In the genomic region with DNA sequence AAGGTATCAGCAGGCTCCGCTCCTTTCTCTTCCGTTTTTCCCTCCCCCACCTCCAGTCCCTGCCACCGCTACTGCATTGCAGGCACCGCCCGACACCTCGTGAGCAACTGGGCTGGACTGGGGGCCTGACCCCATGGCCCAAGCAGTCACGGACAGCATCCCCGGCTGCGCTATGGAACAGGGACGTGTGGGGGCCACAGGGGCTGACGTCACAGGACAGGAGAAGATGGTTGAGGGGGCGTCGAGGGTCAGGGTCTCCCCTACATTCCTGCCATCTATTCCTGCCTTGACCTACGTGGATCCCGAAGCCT, we compare ENCODE assay signal across 9 mouse cellular contexts. TPM values are rescaled to one million over a fixed set of nuclear protein-coding genes. Genes with fewer than 3 reads are reported as not detected.
DNase-seq lines count a peak whose midpoint lies in the region; ATAC-seq and TF ChIP-seq lines count a peak whose summit lies in the region.
"Had no signal": no experiment of that assay in that cellular context is flagged by ENCODE, and none has a peak within 500 bp of the region (broad histone marks: within the 10 kb centered on the region; RNA-seq: fewer than 3 reads in every experiment).

No protein-coding gene starts in this region.

- H3K9me3 ChIP-seq in heart, embryonic 14.5 days (ENCODE audit: control insufficient read depth, low read length): no peaks in the 10 kb centered on the region
- no peaks in the 10 kb centered on the region for H3K9me3 ChIP-seq in G1E (replicated peaks)
- no peaks in the 10 kb centered on the region for H3K9me3 ChIP-seq in forebrain, postnatal 0 days (ENCODE audit: low read length)
- H3K9me3 ChIP-seq in liver, embryonic 16.5 days (replicated peaks; ENCODE audit: control insufficient read depth, low read length): no peaks in the 10 kb centered on the region

- WGBS in heart, embryonic 14.5 days: 4% methylated on average over 15 of the region's 15 CpGs
- 5% methylated on average over 15 of the region's 15 CpGs for WGBS in forebrain, postnatal 0 days
- 4% methylated on average over 15 of the region's 15 CpGs for WGBS in liver, embryonic 16.5 days (ENCODE audit: insufficient replicate concordance)

- H3K36me3 ChIP-seq in heart, embryonic 14.5 days (ENCODE audit: control insufficient read depth, insufficient read depth, low read length): peaks cover 4% of the 10 kb centered on the region; the same call in 1 of the 2 replicates
- peaks cover 7% of the 10 kb centered on the region for H3K36me3 ChIP-seq in G1E (replicated peaks)
- 0 out of 2 replicates have a peak, but pooled peaks cover 19% of the 10 kb centered on the region for H3K36me3 ChIP-seq in forebrain, postnatal 0 days (ENCODE audit: insufficient read depth)
- no peaks in the 10 kb centered on the region for H3K36me3 ChIP-seq in liver, embryonic 16.5 days (ENCODE audit: control insufficient read depth, insufficient read depth)

- H3K4me1 ChIP-seq in heart, embryonic 14.5 days (ENCODE audit: control insufficient read depth in 2 of 2, insufficient read depth in 2 of 2, low read length in 2 of 2): peaks cover 15 to 20% of the 10 kb centered on the region in 2 experiments
- H3K4me1 ChIP-seq in G1E (ENCODE audit: insufficient read depth, low read depth, low read length): peaks cover 34% of the 10 kb centered on the region
- peaks cover 10% of the 10 kb centered on the region for H3K4me1 ChIP-seq in forebrain, postnatal 0 days (ENCODE audit: insufficient read depth)
- H3K4me1 ChIP-seq in liver, embryonic 16.5 days (ENCODE audit: control insufficient read depth, low read depth, low read length): peaks cover 21% of the 10 kb centered on the region

- ATAC-seq in heart, embryonic 14.5 days (ENCODE audit: insufficient number of reproducible peaks, insufficient read depth, low FRiP score, low read depth): no peak
- no peak for ATAC-seq in G1E (ENCODE audit: extremely low read depth, insufficient number of reproducible peaks, low FRiP score, poor library complexity, severe bottlenecking)
- ATAC-seq in forebrain, postnatal 0 days: no peak
- no peak for ATAC-seq in liver, embryonic 16.5 days (ENCODE audit: low read depth)
- no peak for ATAC-seq in megakaryocyte progenitor cell, adult 5-6 weeks (replicated peaks; ENCODE audit: poor library complexity)

- H3K9ac ChIP-seq in heart, embryonic 14.5 days (ENCODE audit: low read length): peak overlapping the region; percentile 55; the same call in 1 of the 2 replicates
- H3K9ac ChIP-seq in forebrain, postnatal 0 days: peak overlapping the region; percentile 83
- H3K9ac ChIP-seq in liver, embryonic 16.5 days (ENCODE audit: low read depth, low read length): no peak overlapping the region

- H3K27me3 ChIP-seq in heart, embryonic 14.5 days (ENCODE audit: control insufficient read depth, insufficient read depth, low read length): peaks cover 61% of the 10 kb centered on the region
- H3K27me3 ChIP-seq in G1E (ENCODE audit: insufficient read depth, low read length): peaks cover 31% of the 10 kb centered on the region
- peaks cover 22% of the 10 kb centered on the region for H3K27me3 ChIP-seq in forebrain, postnatal 0 days (ENCODE audit: insufficient read depth, low read length)
- peaks cover 72% of the 10 kb centered on the region for H3K27me3 ChIP-seq in liver, embryonic 16.5 days (ENCODE audit: control insufficient read depth, insufficient read depth, low read depth, low read length)

- no peak for TF ChIP-seq CTCF in G1E (IDR thresholded peaks at IDR 0.05; ENCODE audit: low read depth, low read length)
- TF ChIP-seq CTCF in forebrain, postnatal 0 days (IDR thresholded peaks at IDR 0.05; ENCODE audit: low read depth): no peak

- peak overlapping the region; percentile 89 for H3K4me2 ChIP-seq in heart, embryonic 14.5 days (ENCODE audit: low read length)
- H3K4me2 ChIP-seq in forebrain, postnatal 0 days (ENCODE audit: low read depth): peak overlapping the region; percentile 87
- peak overlapping the region; percentile 79 for H3K4me2 ChIP-seq in liver, embryonic 16.5 days (ENCODE audit: low read depth, low read length)

- intact Hi-C loops in heart, postnatal 36 days (cut with DNase I): no loop called here

- H3K27ac ChIP-seq in heart, embryonic 14.5 days (replicated peaks in 1 of 2; ENCODE audit: control insufficient read depth in 1 of 2, insufficient read depth in 1 of 2, low read depth in 2 of 2, low read length in 2 of 2): no peak overlapping the region
- H3K27ac ChIP-seq in forebrain, postnatal 0 days (ENCODE audit: low read depth, low read length): peak overlapping the region; percentile 62
- no peak overlapping the region for H3K27ac ChIP-seq in liver, embryonic 16.5 days (ENCODE audit: low read length)

- DNase-seq in heart, postnatal 36 days: no peak
- DNase-seq in G1E (ENCODE audit: low spot score): no peak
- peak; percentile 37 for DNase-seq in forebrain, postnatal 0 days
- DNase-seq in adrenal gland, postnatal 36 days: no peak
- DNase-seq in frontal cortex, postnatal 10 days (ENCODE audit: low spot score in 2 of 2): no peak

- H3K4me3 ChIP-seq in heart, embryonic 14.5 days (ENCODE audit: control insufficient read depth in 1 of 2, insufficient read depth in 1 of 2, low read depth in 1 of 2, low read length in 2 of 2): peak overlapping the region; percentile 51 to 54
- H3K4me3 ChIP-seq in G1E (ENCODE audit: low read depth, low read length): 0 out of 2 replicates have a peak overlapping the region, but pooled peaks have one; percentile 18
- H3K4me3 ChIP-seq in forebrain, postnatal 0 days (ENCODE audit: low read depth, low read length): peak overlapping the region; percentile 72
- H3K4me3 ChIP-seq in liver, embryonic 16.5 days (ENCODE audit: low read depth, low read length): peak overlapping the region; percentile 56

RNA-seq across cellular contexts. Expression of gene Tmem151a, which starts 0.5 kb away (rescaled TPM):
- polyA plus RNA-seq in heart, embryonic 14.5 days (2014; fragmentation: Nextera tagmentation; extraction: Ambion mirVana): 3.7 and 3.9 TPM in 2 replicates
- 1 to 10 TPM; 1.7 to 2.8 TPM for total RNA-seq in heart, postnatal 36 days (2021)
- total RNA-seq in G1E (2014; fragmentation: Nextera tagmentation): not detected in 2 replicates
- 0.06 and 0.16 TPM in 2 replicates for total RNA-seq in G1E (2017)
- not detected in 2 replicates for polyA plus RNA-seq in G1E (2012)
- total RNA-seq in forebrain, postnatal 0 days (2014; rRNA removed): 22.6 and 37.0 TPM in 2 replicates
- polyA plus RNA-seq in forebrain, postnatal 0 days (2015; fragmentation: Nextera tagmentation; extraction: Ambion mirVana): 40.6 and 46.2 TPM in 2 replicates
- 0.33 and 0.52 TPM in 2 replicates for polyA plus RNA-seq in liver, embryonic 16.5 days (2015; fragmentation: Nextera tagmentation; extraction: Ambion mirVana)
- total RNA-seq in adrenal gland, postnatal 36 days (2021): 1 to 10 TPM; 1.7 TPM
- total RNA-seq in megakaryocyte progenitor cell, adult 5-6 weeks (2015): 0.02 TPM in 1 of 2 replicates, not detected in the other
- total RNA-seq in megakaryocyte progenitor cell, adult 5-6 weeks (2017): not detected in 2 replicates
- total RNA-seq: common myeloid progenitor, adult 5-6 weeks had no signal

RNA-seq across cellular contexts. Expression of gene Yif1a, which starts 3.5 kb away (rescaled TPM):
- 112 and 122 TPM in 2 replicates for polyA plus RNA-seq in heart, embryonic 14.5 days (2014; fragmentation: Nextera tagmentation; extraction: Ambion mirVana)
- total RNA-seq in heart, postnatal 36 days (2021): 100 to 1,000 TPM in 1 of 2 experiments, 10 to 100 TPM in 1; 89.0 to 102 TPM
- 44.2 and 55.9 TPM in 2 replicates for total RNA-seq in G1E (2014; fragmentation: Nextera tagmentation)
- total RNA-seq in G1E (2017): 12.8 and 19.7 TPM in 2 replicates
- 11.3 and 11.5 TPM in 2 replicates for polyA plus RNA-seq in G1E (2012)
- 44.6 and 54.9 TPM in 2 replicates for total RNA-seq in forebrain, postnatal 0 days (2014; rRNA removed)
- polyA plus RNA-seq in forebrain, postnatal 0 days (2015; fragmentation: Nextera tagmentation; extraction: Ambion mirVana): 50.5 and 59.9 TPM in 2 replicates
- polyA plus RNA-seq in liver, embryonic 16.5 days (2015; fragmentation: Nextera tagmentation; extraction: Ambion mirVana): 51.2 and 53.1 TPM in 2 replicates
- 10 to 100 TPM; 70.6 to 73.8 TPM for total RNA-seq in adrenal gland, postnatal 36 days (2021)
- 44.2 and 45.3 TPM in 2 replicates for total RNA-seq in megakaryocyte progenitor cell, adult 5-6 weeks (2015)
- total RNA-seq in megakaryocyte progenitor cell, adult 5-6 weeks (2017): 9.1 and 12.3 TPM in 2 replicates

RNA-seq across cellular contexts. Expression of gene Cnih2, which starts 13.5 kb away (rescaled TPM):
- polyA plus RNA-seq in heart, embryonic 14.5 days (2014; fragmentation: Nextera tagmentation; extraction: Ambion mirVana): 4.4 and 5.4 TPM in 2 replicates
- under 1 TPM; 0.30 to 0.31 TPM for total RNA-seq in heart, postnatal 36 days (2021)
- 0.53 and 2.1 TPM in 2 replicates for total RNA-seq in G1E (2014; fragmentation: Nextera tagmentation)
- not detected in 2 replicates for total RNA-seq in G1E (2017)
- 1.6 and 1.9 TPM in 2 replicates for polyA plus RNA-seq in G1E (2012)
- total RNA-seq in forebrain, postnatal 0 days (2014; rRNA removed): 567 and 663 TPM in 2 replicates
- polyA plus RNA-seq in forebrain, postnatal 0 days (2015; fragmentation: Nextera tagmentation; extraction: Ambion mirVana): 563 and 604 TPM in 2 replicates
- 0.40 and 0.46 TPM in 2 replicates for polyA plus RNA-seq in liver, embryonic 16.5 days (2015; fragmentation: Nextera tagmentation; extraction: Ambion mirVana)
- 1 to 10 TPM; 1.2 to 1.4 TPM for total RNA-seq in adrenal gland, postnatal 36 days (2021)
- total RNA-seq in megakaryocyte progenitor cell, adult 5-6 weeks (2015): 0.17 and 0.66 TPM in 2 replicates
- total RNA-seq in megakaryocyte progenitor cell, adult 5-6 weeks (2017): not detected in 2 replicates

RNA-seq across cellular contexts. Expression of gene Cd248, which starts 16.9 kb away (rescaled TPM):
- polyA plus RNA-seq in heart, embryonic 14.5 days (2014; fragmentation: Nextera tagmentation; extraction: Ambion mirVana): 15.3 and 16.8 TPM in 2 replicates
- 10 to 100 TPM; 13.8 to 15.1 TPM for total RNA-seq in heart, postnatal 36 days (2021)
- total RNA-seq in G1E (2014; fragmentation: Nextera tagmentation) (not detected in 2 replicates), G1E (2017) (not detected in 2 replicates)
- polyA plus RNA-seq in G1E (2012): not detected in 2 replicates
- 11.8 and 20.8 TPM in 2 replicates for total RNA-seq in forebrain, postnatal 0 days (2014; rRNA removed)
- polyA plus RNA-seq in forebrain, postnatal 0 days (2015; fragmentation: Nextera tagmentation; extraction: Ambion mirVana): 16.3 and 18.1 TPM in 2 replicates
- polyA plus RNA-seq in liver, embryonic 16.5 days (2015; fragmentation: Nextera tagmentation; extraction: Ambion mirVana): 2.4 and 3.7 TPM in 2 replicates
- total RNA-seq in adrenal gland, postnatal 36 days (2021): 10 to 100 TPM; 13.7 to 21.2 TPM
- total RNA-seq in megakaryocyte progenitor cell, adult 5-6 weeks (2015): 0.20 and 0.30 TPM in 2 replicates
- 0.20 and 0.25 TPM in 2 replicates for total RNA-seq in megakaryocyte progenitor cell, adult 5-6 weeks (2017)

RNA-seq across cellular contexts. Expression of gene Rab1b, which starts 22.1 kb away (rescaled TPM):
- polyA plus RNA-seq in heart, embryonic 14.5 days (2014; fragmentation: Nextera tagmentation; extraction: Ambion mirVana): 223 and 231 TPM in 2 replicates
- total RNA-seq in heart, postnatal 36 days (2021): 100 to 1,000 TPM; 176 to 201 TPM
- total RNA-seq in G1E (2014; fragmentation: Nextera tagmentation): 35.9 and 47.6 TPM in 2 replicates
- total RNA-seq in G1E (2017): 90.4 and 109 TPM in 2 replicates
- polyA plus RNA-seq in G1E (2012): 195 and 231 TPM in 2 replicates
- total RNA-seq in forebrain, postnatal 0 days (2014; rRNA removed): 219 and 231 TPM in 2 replicates
- polyA plus RNA-seq in forebrain, postnatal 0 days (2015; fragmentation: Nextera tagmentation; extraction: Ambion mirVana): 249 and 288 TPM in 2 replicates
- polyA plus RNA-seq in liver, embryonic 16.5 days (2015; fragmentation: Nextera tagmentation; extraction: Ambion mirVana): 79.2 and 88.7 TPM in 2 replicates
- total RNA-seq in adrenal gland, postnatal 36 days (2021): 100 to 1,000 TPM; 165 to 190 TPM
- 50.8 and 56.7 TPM in 2 replicates for total RNA-seq in megakaryocyte progenitor cell, adult 5-6 weeks (2015)
- 78.1 and 106 TPM in 2 replicates for total RNA-seq in megakaryocyte progenitor cell, adult 5-6 weeks (2017)

Comparison
In these comparisons a context has a peak if more than half of its experiments do, and no peak if none do; other contexts are left out.
1. H3K4me3 ChIP-seq: peak in every context shown above with its lines; median percentile 72 in forebrain, postnatal 0 days; 56 in liver, embryonic 16.5 days; 52 in heart, embryonic 14.5 days; 18 in G1E.
2. RNA of gene Cnih2, which starts 13.5 kb away (total RNA-seq): 567 to 663 TPM in forebrain, postnatal 0 days; 0.53 to 2.1 TPM in G1E, 1.2 to 1.4 TPM in adrenal gland, postnatal 36 days, 0.30 to 0.31 TPM in heart, postnatal 36 days and 0.17 to 0.66 TPM in megakaryocyte progenitor cell, adult 5-6 weeks; every median in the first group is over 100 times any median in the second.
3. Peak in every context shown above with its lines, with median percentiles within 50 percentile points of each other: H3K4me2 ChIP-seq.